Mouse (Mus musculus) neural tube, embryonic 13.5 days (tissue): Measurements from ENCODE around the gene Sat2. TPM values are rescaled to one million over a fixed set of nuclear protein-coding genes. Genes with fewer than 3 reads are reported as not detected.

ENCODE experiments used
- ATAC-seq: fragments of 200-750 bp; cut with Nextera tagmentation; 2 replicates; pipeline ENCODE4 v1.8.0; 2017; ENCODE audit warnings: low read depth, mild to moderate bottlenecking, moderate TSS enrichment, moderate library complexity
- H3K27ac ChIP-seq: fragments of 300-500 bp; sonication (generic); replicated peaks from 2 replicates; pipeline ENCODE4 v1.5.1; 2015; ENCODE audit warnings: moderate library complexity, mild to moderate bottlenecking, inconsistent platforms
- H3K27me3 ChIP-seq: fragments of 300-500 bp; sonication (generic); 2 replicates; pipeline ENCODE4 v1.6.1; 2015; ENCODE audit warnings: mild to moderate bottlenecking, inconsistent platforms
- H3K36me3 ChIP-seq: fragments of 300-500 bp; sonication (generic); 2 replicates; pipeline ENCODE4 v1.6.1; 2015; ENCODE audit warnings: mild to moderate bottlenecking, inconsistent platforms
- H3K4me1 ChIP-seq: fragments of 300-500 bp; sonication (generic); replicated peaks from 2 replicates; pipeline ENCODE4 v1.6.1; 2015; ENCODE audit warnings: inconsistent platforms
- H3K4me2 ChIP-seq: fragments of 300-500 bp; sonication (generic); 2 replicates; pipeline ENCODE4 v1.6.1; 2015; ENCODE audit warnings: inconsistent platforms, mild to moderate bottlenecking, moderate library complexity
- H3K4me3 ChIP-seq: fragments of 300-500 bp; sonication (generic); 2 replicates; pipeline ENCODE4 v1.5.1; 2015; ENCODE audit warnings: mild to moderate bottlenecking, inconsistent platforms
- H3K9ac ChIP-seq: fragments of 300-500 bp; sonication (generic); 2 replicates; pipeline ENCODE4 v1.6.1; 2015; ENCODE audit warnings: moderate library complexity, mild to moderate bottlenecking, inconsistent platforms
- H3K9me3 ChIP-seq: fragments of 300-500 bp; sonication (generic); 2 replicates; pipeline ENCODE4 v1.6.1; 2016; ENCODE audit warnings: inconsistent platforms
- WGBS: fragments of 180-500 bp; shearing (Covaris S2); methylation state at CpG from one replicate; pipeline ENCODE4 v1.1.7; 2015; 5-methylcytosine and 5-hydroxymethylcytosine counted together
- polyA plus RNA-seq: library from polyadenylated mRNA; unstranded; fragments of >200 nt; fragmentation: Nextera tagmentation; extraction: Ambion mirVana; gene quantifications from 2 replicates; pipeline ENCODE4 v1.2.1, GENCODE M21; 2015

Sat2 gene
- polyA plus RNA-seq, 1 experiment from 2014 or later = 27.5 TPM

- no peak for ATAC-seq
- H3K4me1 ChIP-seq = peaks cover 20% of the 10 kb centered on the region
- no peak overlapping the region for H3K9ac ChIP-seq
- 79% methylated on average over 5 of the region's 5 CpGs for WGBS
- no peaks in the 10 kb centered on the region for H3K27me3 ChIP-seq
- no peaks in the 10 kb centered on the region for H3K9me3 ChIP-seq
- H3K4me3 ChIP-seq = no peak overlapping the region
- no peak overlapping the region for H3K27ac ChIP-seq
- H3K4me2 ChIP-seq = no peak overlapping the region
- peaks cover 90% of the 10 kb centered on the region for H3K36me3 ChIP-seq
Observed at GRCm38 (mm10) chr11:69653399-69653798, 31.6 kb downstream of the Sat2 start.

GRCm38 (mm10) chr11:69654760-69655159, 32.9 kb downstream of the Sat2 start:
- H3K4me1 ChIP-seq = peaks cover 20% of the 10 kb centered on the region
- H3K9ac ChIP-seq = 0 out of 2 replicates have a peak overlapping the region, but pooled peaks have one; percentile 52
- WGBS = 48% methylated on average over 9 of the region's 9 CpGs
- H3K27ac ChIP-seq = 0 out of 2 replicates have a peak overlapping the region, but pooled peaks have one; percentile 2
- H3K27me3 ChIP-seq = no peaks in the 10 kb centered on the region
- peaks cover 89% of the 10 kb centered on the region for H3K36me3 ChIP-seq
- no peak overlapping the region for H3K4me2 ChIP-seq
- H3K4me3 ChIP-seq = no peak overlapping the region
- ATAC-seq = no peak
- H3K9me3 ChIP-seq = no peaks in the 10 kb centered on the region

GRCm38 (mm10) chr11:69655264-69656064, 33.6 kb downstream of the Sat2 start, which contains the start of gene Sox15:
TSS of gene Sox15 (plus strand) at chr11:69655314.
- ATAC-seq = peak; percentile 75; the same call in 1 of the 2 replicates
- peaks cover 88% of the 10 kb centered on the region for H3K36me3 ChIP-seq
- H3K27me3 ChIP-seq = no peaks in the 10 kb centered on the region

GRCm38 (mm10) chr11:69656065-69656455, 34.2 kb downstream of the Sat2 start:
- Histone ChIP-seq H3K4me1 (peaks cover 28% of the 10 kb centered on the region), H3K9me3 (no peaks in the 10 kb centered on the region), H3K4me2 (no peak overlapping the region), H3K9ac (peak overlapping the region; percentile 52; the same call in 1 of the 2 replicates), H3K36me3 (peaks cover 84% of the 10 kb centered on the region), H3K27me3 (no peaks in the 10 kb centered on the region), H3K4me3 (0 out of 2 replicates have a peak overlapping the region, but pooled peaks have one; percentile 1), H3K27ac (0 out of 2 replicates have a peak overlapping the region, but pooled peaks have one; percentile 23)
- 75% methylated on average over 5 of the region's 5 CpGs for WGBS
- ATAC-seq = no peak

More at GRCm38 (mm10) chr11:69655264-69656064, 33.6 kb downstream of the Sat2 start, which contains the start of gene Sox15:
- Histone ChIP-seq H3K9me3 (no peaks in the 10 kb centered on the region), H3K9ac (peak within 1 kb of the TSS; percentile 52; the same call in 1 of the 2 replicates), H3K4me2 (no peak within 1 kb of the TSS), H3K27ac (0 out of 2 replicates have a peak within 1 kb of the TSS, but pooled peaks have one; percentile 23), H3K4me1 (peaks cover 22% of the 10 kb centered on the region), H3K4me3 (0 out of 2 replicates have a peak within 1 kb of the TSS, but pooled peaks have one; percentile 1)
- 26% methylated on average over 34 of the region's 34 CpGs for WGBS

- ATAC-seq = no peak
- WGBS = 78% methylated on average over 10 of the region's 10 CpGs
- Histone ChIP-seq H3K4me3 (no peak overlapping the region), H3K4me2 (no peak overlapping the region), H3K9ac (no peak overlapping the region), H3K9me3 (no peaks in the 10 kb centered on the region), H3K4me1 (peaks cover 36% of the 10 kb centered on the region), H3K27ac (no peak overlapping the region), H3K36me3 (peaks cover 76% of the 10 kb centered on the region), H3K27me3 (no peaks in the 10 kb centered on the region)
Observed at GRCm38 (mm10) chr11:69656617-69657461, 35.0 kb downstream of the Sat2 start.

- H3K4me1 ChIP-seq = peaks cover 36% of the 10 kb centered on the region
- no peak for ATAC-seq
- no peak overlapping the region for H3K4me2 ChIP-seq
- H3K27ac ChIP-seq = no peak overlapping the region
- no peaks in the 10 kb centered on the region for H3K9me3 ChIP-seq
- WGBS = 80% methylated on average over 15 of the region's 15 CpGs
- H3K27me3 ChIP-seq = no peaks in the 10 kb centered on the region
- no peak overlapping the region for H3K9ac ChIP-seq
- H3K36me3 ChIP-seq = peaks cover 70% of the 10 kb centered on the region
- no peak overlapping the region for H3K4me3 ChIP-seq
Observed at GRCm38 (mm10) chr11:69657462-69657881, 35.6 kb downstream of the Sat2 start.

- ATAC-seq = no peak
- H3K4me3 ChIP-seq = peak overlapping the region; percentile 57
- H3K4me2 ChIP-seq = peak overlapping the region; percentile 63
- peak overlapping the region; percentile 77 for H3K9ac ChIP-seq
- H3K9me3 ChIP-seq = no peaks in the 10 kb centered on the region
- no peaks in the 10 kb centered on the region for H3K27me3 ChIP-seq
- WGBS = 84% methylated on average over 3 of the region's 3 CpGs
- peak overlapping the region; percentile 95 for H3K27ac ChIP-seq
- H3K36me3 ChIP-seq = peaks cover 68% of the 10 kb centered on the region
- H3K4me1 ChIP-seq = peaks cover 32% of the 10 kb centered on the region
Observed at GRCm38 (mm10) chr11:69661221-69661881, 39.5 kb downstream of the Sat2 start.

- H3K9me3 ChIP-seq = no peaks in the 10 kb centered on the region
- no peaks in the 10 kb centered on the region for H3K27me3 ChIP-seq
- H3K4me2 ChIP-seq = peak within 1 kb of the TSS; percentile 63
- peak within 1 kb of the TSS; percentile 57 for H3K4me3 ChIP-seq
- peak; percentile 97 for ATAC-seq
- under 1% methylated on average over 48 of the region's 48 CpGs for WGBS
- H3K36me3 ChIP-seq = peaks cover 66% of the 10 kb centered on the region
- H3K4me1 ChIP-seq = peaks cover 27% of the 10 kb centered on the region
- peak within 1 kb of the TSS; percentile 77 for H3K9ac ChIP-seq
- H3K27ac ChIP-seq = peak within 1 kb of the TSS; percentile 95
Observed at GRCm38 (mm10) chr11:69662213-69662966, 40.6 kb downstream of the Sat2 start, which contains the start of gene Mpdu1. TSS of gene Mpdu1 (minus strand) at chr11:69662642.

GRCm38 (mm10) chr11:69662967-69663671, 41.3 kb downstream of the Sat2 start:
- peaks cover 27% of the 10 kb centered on the region for H3K4me1 ChIP-seq
- ATAC-seq = peak; percentile 19
- 68% methylated on average over 13 of the region's 13 CpGs for WGBS
- peaks cover 66% of the 10 kb centered on the region for H3K36me3 ChIP-seq
- no peaks in the 10 kb centered on the region for H3K27me3 ChIP-seq
- no peaks in the 10 kb centered on the region for H3K9me3 ChIP-seq
- H3K27ac ChIP-seq = peak overlapping the region; percentile 95
- H3K4me2 ChIP-seq = peak overlapping the region; percentile 63
- peak overlapping the region; percentile 62 for H3K9ac ChIP-seq
- peak overlapping the region; percentile 57 for H3K4me3 ChIP-seq

- H3K27ac ChIP-seq = peak overlapping the region; percentile 95
- no peak for ATAC-seq
- no peak overlapping the region for H3K4me3 ChIP-seq
Observed at GRCm38 (mm10) chr11:69663795-69664194, 42.0 kb downstream of the Sat2 start.

More at GRCm38 (mm10) chr11:69663795-69664194, 42.0 kb downstream of the Sat2 start:
- no peak overlapping the region for H3K4me2 ChIP-seq
- no peak overlapping the region for H3K9ac ChIP-seq
- H3K27me3 ChIP-seq = no peaks in the 10 kb centered on the region
- peaks cover 29% of the 10 kb centered on the region for H3K4me1 ChIP-seq
- WGBS = 87% methylated on average over 6 of the region's 6 CpGs
- no peaks in the 10 kb centered on the region for H3K9me3 ChIP-seq
- H3K36me3 ChIP-seq = peaks cover 66% of the 10 kb centered on the region
